Mouse (Mus musculus) lung, postnatal 0 days (tissue): ENCODE results near the gene Dram1.

Experiments
- CTCF ChIP-seq: IDR thresholded peaks from 2 replicates; pipeline ENCODE4 v1.5.1; 2016; ENCODE audit warnings: antibody characterized with exemption, mild to moderate bottlenecking
- EP300 ChIP-seq: IDR thresholded peaks from 2 replicates; pipeline ENCODE4 v1.6.1; 2016; ENCODE audit warnings: antibody characterized with exemption, mild to moderate bottlenecking, control low read depth

DNA sequence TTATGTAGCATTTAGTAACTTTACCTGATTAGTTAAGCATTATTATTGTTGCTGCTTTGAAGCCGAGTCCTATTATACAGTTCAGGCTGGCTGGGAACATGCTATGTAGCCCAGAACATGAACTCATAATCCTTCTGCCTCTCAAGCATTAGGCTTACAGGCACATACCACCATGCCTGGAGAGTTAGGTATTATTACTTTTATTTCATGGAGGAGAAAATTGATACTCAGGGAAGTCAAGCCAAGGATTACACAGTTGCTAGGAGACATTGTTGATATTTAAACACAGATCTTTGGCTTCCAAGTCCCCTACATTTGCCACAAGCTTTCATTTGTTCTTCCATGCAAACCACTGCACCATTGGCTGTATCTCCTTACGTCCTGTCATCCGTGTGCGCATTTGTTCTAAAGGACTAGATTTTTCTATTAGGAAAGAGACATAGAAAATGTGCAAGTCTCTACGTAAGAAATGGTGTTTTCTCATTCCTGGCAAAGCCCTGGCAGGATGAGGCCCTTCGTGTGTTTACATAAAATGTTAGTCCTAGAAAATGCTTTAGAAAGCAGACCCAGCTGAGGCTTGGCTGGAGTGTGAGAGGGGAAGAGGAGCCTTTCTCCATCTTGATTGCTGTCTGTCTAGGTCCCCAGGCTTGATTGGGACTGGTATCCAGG is 76.9 kb downstream of the Dram1 start:
- TF ChIP-seq CTCF (no peak), EP300 (no peak)
